Mouse (Mus musculus) frontal cortex, adult (tissue): ENCODE data around the gene Gm45717.
"Not testable (repeated sequence)": the region's sequence is repeated elsewhere in the genome, so short reads cannot be mapped to it uniquely, and the experiment has no call there.

Experiments used
- ATAC-seq: cut with Nextera tagmentation; 2 replicates; pipeline ENCODE4 v1.9.2; 2017; ENCODE audit warnings: mild to moderate bottlenecking, moderate library complexity, mixed read lengths; ENCODE audit not compliant: low TSS enrichment

The Gm45717 gene

DNA sequence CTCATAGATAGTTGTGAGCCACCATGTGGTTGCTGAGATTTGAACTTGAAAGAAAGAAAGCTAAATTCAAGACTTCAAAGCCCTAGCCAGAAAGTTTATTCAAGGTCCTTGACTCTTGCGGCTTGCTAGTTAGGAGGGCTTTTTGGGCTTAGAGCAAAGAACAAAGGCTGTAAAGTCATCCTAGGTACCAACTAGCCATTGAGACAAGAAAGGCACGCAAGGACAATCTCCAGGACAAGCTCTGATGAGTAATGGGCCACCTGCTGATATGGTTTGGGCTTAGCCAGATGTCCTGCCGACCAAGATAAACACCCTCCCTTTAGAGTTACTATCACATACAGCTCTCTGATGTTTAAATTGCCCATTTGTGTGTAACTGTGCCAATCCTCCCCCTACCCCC is 13.0 kb upstream of the Gm45717 start:
- ATAC-seq = not testable (repeated sequence)

DNA sequence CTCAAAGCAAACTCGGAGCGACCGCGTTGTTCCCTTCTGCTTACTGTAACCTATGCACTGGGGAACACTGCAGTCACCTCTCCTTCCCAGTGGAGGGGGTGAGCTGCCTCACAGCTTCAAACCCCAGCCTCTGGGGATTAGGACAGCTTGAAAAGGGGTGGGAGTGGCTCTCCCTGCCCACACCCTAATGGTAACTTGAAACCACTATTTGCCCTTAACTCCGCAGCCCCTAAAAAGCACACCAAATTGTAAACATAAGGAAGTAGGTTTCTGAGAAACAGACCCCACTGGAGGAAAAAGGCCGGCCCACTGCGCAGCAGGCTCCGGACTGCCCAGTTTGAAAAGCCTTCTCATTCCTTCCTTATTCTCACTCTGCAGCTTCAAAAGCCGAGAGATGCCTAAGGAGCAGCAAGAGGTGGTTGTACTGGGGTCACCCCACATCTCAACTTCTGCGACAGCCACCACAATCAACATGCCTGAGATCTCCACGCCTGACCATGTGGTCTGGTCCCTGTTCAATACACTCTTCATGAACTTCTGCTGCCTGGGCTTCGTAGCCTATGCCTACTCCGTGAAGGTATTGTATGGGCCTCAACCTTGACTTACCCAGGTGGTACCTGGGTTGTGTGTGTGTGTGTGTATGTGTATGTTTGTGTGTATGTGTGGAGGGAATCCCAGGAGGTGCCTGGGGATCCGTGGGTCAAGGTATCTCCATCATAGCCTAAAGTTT is 12.3 kb upstream of the Gm45717 start:
- ATAC-seq = no peak

DNA sequence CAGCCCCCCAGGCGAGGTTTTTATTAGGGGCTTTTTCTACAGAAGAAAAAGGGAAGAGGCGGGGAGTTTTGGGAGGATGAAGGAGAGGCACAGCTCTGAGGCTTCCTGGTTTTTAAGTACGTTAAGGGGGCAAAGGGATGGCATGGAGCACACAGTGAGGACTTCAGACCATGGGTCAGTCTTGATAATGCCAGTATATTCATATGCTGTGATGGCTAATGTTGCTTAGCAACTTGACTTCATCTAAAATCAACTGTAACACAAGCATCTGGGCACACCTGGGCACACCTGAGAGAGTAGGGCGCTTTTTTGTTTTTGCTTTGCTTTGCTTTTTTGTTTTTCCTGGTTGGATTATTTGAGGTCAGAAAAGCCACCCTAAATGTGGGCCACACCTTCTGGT is 11.2 kb upstream of the Gm45717 start, which contains the start of gene Ifitm1:
Ifitm1 (plus strand) TSS at position 301 of the 400 bp plus-strand sequence.
- no peak for ATAC-seq

DNA sequence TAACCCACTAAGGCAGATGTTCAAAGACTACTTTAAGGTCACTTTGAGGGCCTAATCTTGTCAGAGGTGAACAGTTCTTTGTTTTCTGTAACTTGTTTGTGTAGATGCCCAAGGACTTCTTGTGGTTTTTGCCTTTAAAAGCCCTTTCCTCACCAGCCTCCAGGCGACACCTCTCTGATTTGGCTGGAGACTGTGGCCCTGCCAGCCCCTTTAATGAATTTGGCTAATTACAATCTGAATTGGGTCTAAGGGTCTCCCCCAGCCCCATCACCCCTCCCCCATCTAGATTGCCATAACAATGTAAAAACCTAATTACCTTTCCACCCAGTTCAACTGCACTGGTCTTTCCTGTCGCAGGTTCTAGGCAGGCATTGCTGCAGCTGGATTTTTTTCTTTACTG is 7.0 kb upstream of the Gm45717 start:
- ATAC-seq = no peak

DNA sequence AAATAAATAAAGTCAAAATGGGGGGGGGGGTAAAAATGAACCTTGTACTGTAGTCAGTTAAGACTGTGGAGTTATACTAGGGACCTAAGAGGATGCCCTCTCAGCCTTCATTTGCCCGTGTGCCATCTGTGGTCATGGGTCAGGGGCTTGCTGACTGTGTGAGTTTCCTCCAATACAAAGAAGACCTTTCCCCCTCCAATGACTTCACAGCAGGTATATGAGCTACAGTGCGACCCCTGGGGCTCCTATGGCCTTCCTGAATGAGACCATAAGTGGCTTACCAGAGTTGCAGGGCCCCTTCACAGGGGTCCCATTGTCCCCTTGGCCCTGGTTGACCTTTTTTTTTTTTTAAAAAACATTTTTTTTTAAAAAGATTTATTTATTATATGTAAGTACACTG is 5.7 kb upstream of the Gm45717 start:
- ATAC-seq = no peak

DNA sequence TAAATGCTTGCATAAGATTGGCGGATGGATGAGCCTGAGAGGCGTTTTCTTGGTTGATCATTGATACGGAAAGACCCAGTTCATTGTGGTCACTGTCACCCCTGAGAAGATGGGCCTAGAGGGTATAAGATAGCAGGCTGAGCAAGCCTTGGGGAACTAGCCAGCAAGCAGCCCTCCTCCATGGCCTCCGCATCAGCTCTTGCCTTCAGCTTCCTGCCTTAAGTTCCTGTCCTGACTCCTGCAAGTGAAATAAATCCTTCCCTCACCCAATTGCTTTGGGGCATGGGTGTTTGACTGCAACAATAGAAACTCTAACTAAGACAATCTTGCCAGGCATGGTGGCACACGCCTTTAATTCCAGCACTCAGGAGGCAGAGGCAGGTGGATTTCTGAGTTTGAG is 4.3 kb upstream of the Gm45717 start:
- no peak for ATAC-seq

DNA sequence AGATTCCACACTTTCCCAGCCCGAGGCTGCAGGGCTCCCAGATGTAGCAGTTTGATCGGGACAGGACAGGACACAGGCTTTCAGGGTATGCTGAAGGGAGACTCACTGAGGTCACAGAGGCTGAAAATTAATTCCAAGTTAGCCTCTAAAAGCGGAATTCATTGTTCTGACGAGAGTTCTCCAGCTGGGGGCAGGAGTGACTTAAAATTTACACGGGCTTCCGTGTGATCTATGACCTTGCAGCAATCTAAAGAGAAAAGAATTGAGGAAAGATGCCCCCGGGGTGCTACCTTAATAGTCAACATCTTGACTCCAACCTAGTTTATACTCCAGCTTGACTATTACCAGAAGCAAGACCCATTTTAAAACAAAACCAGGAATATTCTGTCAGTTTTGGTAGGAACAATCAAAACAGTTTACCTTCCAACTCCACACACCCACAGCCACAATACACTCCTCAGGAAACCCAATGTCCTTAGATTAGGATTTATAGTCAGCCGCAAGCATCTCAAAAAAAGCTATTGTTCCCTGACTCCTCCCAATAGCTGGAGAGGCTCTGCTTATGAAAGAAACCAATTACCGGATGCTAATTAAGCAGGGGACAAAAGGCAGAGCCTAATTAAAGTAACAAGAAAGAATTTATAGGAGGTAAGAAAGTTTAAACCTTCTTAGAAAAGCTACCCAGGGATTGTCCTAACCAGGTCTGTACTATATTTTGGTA is 3.6 kb upstream of the Gm45717 start:
- no peak for ATAC-seq

DNA sequence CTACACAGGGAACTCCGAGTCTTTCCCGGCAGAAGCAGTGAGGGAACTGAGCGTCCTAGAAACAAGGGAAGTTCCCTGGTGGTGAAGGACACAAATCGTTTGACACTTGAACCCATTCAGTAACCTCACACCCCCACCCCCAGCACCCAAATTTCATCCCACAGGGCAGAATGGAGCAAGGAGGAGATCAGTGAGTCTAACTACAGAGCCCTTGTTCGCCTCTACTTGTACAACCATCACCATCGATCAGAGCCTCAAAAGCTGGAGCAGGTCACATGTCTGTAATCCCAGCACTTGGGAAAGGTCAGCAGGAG is 776 bp upstream of the Gm45717 start:
- no peak for ATAC-seq

DNA sequence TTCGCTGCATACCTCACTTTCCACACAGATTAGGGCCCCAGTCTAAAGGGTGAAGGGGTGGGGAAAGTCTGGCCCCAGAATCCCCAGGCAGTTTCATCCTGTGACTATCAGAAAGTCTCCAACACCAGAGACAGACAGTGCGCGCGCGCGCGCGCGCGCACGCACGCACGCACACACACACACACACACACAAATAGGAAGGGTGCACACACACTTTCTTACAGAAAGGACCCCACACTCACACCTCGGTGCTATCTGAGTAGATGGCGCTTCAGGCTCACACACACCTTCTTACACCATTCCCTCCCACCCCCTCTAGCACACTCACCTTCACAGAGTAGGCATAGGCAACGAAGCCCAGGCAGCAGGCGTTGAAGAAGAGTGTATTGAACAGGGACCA is 395 bp downstream of the Gm45717 start:
- ATAC-seq = no peak

DNA sequence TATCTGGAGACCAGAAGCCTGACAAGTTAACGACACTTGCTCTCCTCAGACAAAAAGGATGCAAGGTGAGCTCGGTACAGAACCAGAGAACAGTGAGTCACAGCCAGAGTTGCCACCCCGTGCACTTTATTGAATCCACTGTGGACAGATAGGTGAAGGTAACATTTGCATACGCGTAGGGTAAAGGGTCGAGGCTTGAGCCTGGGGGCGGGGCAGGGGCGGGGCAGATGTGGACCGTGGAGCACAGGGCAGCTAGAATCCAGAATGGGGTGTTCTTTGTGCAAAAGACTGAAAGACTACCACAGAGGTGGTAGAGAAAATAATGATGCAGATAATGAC is 1.0 kb downstream of the Gm45717 start:
- no peak for ATAC-seq

DNA sequence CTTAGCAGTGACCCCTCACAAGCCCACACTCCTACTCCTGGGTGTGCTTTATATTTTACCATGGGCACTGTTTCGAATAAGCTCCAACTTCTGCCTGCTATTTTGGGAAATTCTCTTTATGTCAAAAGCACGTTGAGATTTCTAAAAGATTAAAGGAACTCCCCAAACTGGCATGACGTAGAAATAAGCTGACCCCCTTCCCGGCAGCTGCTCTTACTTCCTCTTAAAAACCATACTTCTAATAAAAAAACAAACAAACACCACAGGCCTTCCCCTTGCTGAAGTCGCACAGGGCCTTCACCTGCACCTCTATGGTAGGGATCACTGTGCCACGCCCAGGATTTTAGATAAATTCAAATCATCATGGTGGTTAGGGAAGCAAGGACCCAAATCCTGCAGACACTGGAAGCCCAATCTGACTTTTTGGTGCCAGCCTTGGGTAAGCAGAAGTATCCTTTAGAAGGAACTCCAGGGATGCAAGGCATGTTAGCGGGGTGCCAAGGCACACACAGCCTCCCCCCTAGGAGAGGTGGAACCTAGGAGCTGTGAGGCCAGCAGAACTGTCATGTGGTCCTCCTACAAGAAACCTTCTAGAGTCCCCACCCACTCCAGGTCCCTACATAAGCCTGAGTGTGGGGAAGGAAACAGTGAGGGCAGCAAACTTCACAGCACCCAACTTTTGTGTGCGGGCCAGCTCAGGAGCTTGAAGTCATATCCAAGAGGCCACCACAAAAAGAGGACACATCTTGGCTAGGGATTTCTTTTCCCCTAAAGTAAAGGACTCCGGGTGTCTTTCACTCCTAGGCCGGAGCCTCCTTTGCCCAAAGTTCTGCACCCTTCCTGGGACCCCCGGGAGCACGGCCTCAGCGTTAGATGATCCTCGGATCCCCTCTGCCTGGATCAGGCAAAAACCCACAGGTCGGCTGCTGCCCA is 1.7 kb downstream of the Gm45717 start:
- ATAC-seq = no peak

DNA sequence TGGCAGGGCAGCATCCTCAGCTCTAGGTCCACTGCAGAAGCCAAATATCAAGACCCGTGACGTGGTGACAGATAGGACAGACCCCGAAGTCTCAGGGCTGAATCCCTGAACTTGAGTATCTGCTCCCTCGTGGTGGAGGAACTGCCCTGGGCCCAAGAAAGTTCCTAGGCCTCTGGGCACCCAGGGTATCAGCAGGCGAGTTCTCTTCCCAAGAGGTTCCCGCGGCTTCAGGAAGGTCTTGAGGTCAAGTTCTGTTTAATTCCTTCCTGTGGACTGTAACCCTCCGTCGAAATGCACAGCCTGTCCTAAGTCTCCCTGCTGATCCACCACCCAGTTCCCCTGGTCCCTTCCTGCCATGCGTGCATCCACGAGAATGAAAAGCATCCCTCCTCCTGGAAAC is 2.6 kb downstream of the Gm45717 start:
- ATAC-seq = no peak

DNA sequence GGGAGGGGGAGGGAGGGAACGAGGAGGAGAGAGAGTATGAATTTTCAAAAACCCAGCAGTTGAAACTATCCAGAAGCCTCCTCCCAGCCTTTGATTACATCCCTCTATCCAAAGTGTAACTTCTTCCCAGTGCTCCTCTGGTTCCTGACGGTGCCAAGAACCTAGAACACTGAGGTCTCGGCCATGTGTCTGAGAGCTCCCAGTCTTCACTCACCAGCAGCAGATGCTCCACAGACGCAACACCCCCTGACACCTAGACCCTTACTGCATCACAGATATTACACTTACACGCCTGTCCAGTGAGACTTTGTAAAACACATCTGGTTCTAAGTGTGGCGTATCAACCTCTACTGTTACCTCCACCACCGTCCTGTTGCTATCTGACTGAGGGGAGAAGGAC is 3.3 kb downstream of the Gm45717 start:
- ATAC-seq = no peak

DNA sequence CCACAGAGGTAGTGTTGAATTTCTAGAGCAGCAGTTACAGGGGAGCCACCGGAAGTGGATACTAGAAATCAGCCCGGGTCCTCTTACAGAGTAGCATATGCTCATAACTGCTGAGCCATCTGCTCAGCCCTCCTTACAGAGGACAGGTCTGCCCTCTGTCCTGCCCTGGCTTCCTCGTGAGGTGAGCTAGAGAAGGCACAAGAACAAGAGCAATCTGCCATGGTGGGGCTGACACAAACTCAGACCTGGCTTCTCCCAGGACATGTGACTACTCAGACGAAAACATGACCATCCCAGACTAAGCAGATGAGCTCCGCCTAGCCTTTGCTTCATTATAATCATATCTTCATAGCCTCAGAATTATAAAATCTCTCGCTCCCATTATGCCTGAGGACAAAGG is 4.0 kb downstream of the Gm45717 start:
- ATAC-seq = no peak

DNA sequence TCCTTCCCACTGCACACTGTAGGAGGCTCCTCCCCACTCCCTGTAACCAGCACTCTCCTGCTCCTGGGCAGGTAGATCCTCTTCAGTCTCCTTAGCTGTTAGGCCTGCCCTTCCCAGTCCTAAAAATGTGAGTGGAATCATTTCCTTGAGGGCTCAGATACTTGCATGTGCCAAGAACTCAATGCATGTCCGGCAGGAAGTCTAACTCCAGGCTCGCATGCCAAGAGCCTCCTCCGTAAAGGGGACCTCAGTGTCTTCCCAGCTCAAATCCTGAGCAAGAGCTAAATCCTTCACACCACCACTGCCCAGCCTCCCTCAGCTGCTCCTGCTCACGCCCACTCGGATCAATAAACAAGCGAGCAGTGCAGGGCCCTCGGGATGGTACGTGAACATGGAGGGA is 4.7 kb downstream of the Gm45717 start:
- ATAC-seq = no peak

DNA sequence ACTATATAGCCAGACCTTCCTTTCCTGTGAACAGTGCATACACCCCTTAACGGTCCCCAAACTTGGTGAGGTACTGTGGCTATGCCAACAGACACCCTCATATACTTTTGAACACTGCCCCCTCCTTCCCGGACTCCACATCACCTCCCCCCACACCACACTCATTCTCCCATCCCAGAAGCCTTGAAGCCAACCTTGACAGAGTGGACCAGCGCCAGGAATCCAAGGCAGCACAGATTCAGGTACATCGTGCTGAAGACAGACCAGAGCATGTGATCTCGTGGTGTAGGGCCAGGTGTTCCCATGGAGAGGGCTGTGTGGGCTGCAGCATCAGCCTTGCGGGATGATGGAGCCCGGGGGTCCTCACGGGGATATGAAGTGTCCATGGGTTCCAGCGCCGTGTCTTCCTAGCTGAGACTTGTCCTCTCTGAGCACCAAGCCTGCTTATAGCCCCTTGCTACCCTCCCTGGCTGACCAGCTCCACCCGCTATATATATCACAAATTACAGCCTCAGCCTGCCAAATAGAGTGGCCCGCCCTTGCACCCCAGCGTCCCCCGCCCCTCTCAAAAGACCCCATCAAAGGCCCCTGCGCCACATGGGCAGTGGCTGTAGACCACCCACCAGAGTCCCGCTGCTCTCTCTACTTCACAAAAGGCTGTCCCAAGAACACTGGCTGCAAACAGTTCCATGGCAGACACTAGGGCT is 5.8 kb downstream of the Gm45717 start, which contains the start of gene Ifitm5:
Ifitm5 (minus strand) TSS at position 468 of the 707 bp plus-strand sequence.
- no peak for ATAC-seq

DNA sequence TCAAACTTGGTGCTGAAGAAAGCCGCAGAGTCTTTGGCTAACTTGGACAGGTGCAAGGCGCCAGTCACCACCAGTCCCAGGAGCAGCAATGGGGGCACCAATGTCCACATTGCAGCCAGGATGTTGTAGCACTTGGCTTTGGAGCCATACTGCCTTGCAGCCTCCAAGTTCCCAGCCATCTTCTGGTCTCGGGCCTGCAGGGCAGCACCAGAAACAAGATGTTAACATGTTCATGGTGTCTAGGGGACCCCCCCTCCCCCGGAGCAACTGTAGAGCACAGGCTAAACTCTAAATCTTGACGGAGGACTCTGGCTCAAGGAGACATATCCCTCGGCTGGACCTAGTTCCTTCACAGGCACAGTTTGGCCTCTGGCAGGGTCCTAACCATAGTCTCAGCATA is 6.5 kb downstream of the Gm45717 start:
- ATAC-seq = no peak

DNA sequence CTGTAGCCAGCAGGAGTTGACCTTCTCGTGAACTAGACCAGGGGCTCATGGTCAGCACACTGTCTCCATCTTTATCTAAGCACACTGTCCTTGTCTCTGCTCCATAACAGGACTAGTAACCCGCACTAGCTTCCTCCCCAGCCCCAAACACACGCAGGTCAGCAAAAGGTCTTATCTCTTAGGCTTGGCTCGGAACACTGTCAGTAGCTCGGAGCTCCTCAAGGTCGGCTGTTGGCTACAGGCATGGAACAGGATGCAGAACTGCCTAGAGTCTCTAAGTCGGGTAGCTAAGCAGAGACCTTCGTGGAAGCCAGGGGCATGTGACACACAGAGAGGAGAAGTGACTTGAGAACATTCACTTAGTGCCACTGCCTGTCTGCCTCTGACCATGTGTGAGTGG is 7.6 kb downstream of the Gm45717 start:
- no peak for ATAC-seq

DNA sequence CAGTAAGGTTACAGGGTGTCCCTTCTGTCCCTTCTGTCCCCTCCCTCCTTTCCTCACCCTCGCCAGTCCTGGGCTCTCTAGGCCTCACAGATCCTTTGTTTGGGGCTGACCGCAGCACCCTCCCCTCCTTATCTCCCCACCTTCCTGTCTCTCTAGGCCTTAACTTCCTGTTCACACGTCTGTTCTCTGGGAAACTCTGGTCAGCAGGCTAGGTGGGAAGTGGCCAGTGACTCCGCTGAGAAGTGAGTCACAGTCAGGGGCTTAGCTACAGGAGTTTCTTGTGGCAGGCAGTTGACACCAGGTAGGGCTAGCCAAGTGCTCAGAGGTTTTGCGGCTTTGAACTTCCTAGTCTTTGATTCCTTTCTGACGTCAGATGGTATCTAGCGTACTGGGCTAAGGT is 8.8 kb downstream of the Gm45717 start:
- no peak for ATAC-seq

DNA sequence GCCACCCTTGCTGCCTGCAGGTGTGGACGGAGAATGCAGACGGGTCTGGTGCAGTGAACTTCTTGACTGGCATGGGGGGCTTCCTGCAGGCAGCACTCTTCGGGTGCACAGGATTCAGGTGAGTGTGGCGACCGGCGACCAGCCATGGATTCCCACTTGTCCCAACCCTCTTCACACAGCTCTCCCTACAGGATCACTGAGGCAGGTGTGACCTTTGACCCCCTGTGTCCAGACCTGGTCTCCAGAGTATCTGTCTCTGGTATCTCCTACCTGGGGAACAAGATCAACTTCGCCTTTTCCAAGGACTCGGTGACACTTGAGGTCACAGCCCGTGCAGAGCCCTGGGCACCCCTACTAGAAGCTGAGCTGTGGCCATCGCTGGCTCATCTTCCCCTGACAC is 9.4 kb downstream of the Gm45717 start:
- ATAC-seq = no peak

DNA sequence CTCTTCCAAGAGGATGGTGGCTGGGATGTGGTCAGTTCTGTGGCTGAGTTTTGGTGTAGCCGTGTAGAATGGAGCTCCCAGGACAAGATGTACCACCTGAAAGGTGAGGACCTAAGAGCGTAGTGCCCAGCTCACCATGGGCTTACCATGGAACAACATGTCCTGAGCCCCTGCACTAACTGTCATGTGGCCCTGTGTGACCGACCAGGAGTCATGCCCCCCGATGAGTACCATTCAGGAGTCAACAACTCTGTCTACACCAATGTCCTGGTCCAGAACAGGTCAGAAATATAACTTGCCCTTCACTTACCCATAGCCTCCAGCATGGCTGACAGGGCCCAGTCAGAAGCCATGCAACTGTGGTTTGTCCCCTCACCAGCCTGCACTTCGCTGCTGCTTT is 10.5 kb downstream of the Gm45717 start:
- ATAC-seq = no peak

DNA sequence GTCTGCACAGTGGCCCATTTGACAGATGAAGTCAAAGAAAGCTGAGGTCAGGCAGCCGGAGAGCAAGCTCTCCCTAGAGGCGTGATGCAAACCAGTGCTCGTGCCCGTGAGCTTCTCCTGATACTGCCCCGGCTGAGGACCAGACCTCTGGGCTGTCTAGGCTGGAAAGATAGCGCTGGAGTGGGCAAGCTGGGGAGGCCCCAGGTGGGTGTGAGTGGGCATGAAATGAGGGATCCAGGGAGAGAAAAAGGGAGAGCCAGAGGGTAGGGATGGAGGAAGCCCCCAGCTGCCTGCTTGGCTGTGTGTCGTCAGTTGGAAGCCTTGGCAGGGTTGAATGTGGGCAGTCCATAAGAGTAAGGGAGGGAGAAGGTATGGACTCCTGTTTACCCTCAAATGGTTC is 11.5 kb downstream of the Gm45717 start:
- no peak for ATAC-seq
